Mouse (Mus musculus) testis, adult 2 months (tissue): ENCODE results near the gene Cfap44.

Experiments used
- CTCF ChIP-seq: fragments of 200-500 bp; IDR thresholded peaks from 2 replicates; pipeline ENCODE4 v1.5.1; 2012; ENCODE audit warnings: low read depth, mild to moderate bottlenecking, inconsistent platforms, low read length, moderate library complexity; ENCODE audit not compliant: control insufficient read depth, insufficient read depth, insufficient replicate concordance
- POLR2A ChIP-seq: fragments of 200-500 bp; IDR thresholded peaks from 2 replicates; pipeline ENCODE4 v1.6.1; 2012; ENCODE audit warnings: low read depth, mild to moderate bottlenecking, inconsistent platforms, low read length, moderate library complexity; ENCODE audit not compliant: control insufficient read depth

GRCm38 (mm10) chr16:44492706-44493105, 98.1 kb downstream of the Cfap44 start:
- TF ChIP-seq CTCF, result no peak
- no peak; the same call in 1 of the 2 replicates for TF ChIP-seq POLR2A
